Mouse (Mus musculus) midbrain, embryonic 16.5 days (tissue): Measurements from ENCODE around the gene Esr2. TPM values are rescaled to one million over a fixed set of nuclear protein-coding genes. Genes with fewer than 3 reads are reported as not detected.

Experiments used
- ATAC-seq: fragments of 200-750 bp; cut with Nextera tagmentation; 2 replicates; pipeline ENCODE4 v1.8.0; 2017; ENCODE audit warnings: moderate TSS enrichment
- H3K27ac ChIP-seq: fragments of 300-500 bp; sonication (generic); 2 replicates; pipeline ENCODE4 v1.5.1; 2014; ENCODE audit warnings: mild to moderate bottlenecking, low read length, mixed read lengths
- H3K27me3 ChIP-seq: fragments of 300-500 bp; sonication (generic); 2 replicates; pipeline ENCODE4 v1.6.1; 2014; ENCODE audit warnings: low read depth, low read length, mixed read lengths; ENCODE audit not compliant: control insufficient read depth, insufficient read depth
- H3K36me3 ChIP-seq: fragments of 300-500 bp; sonication (generic); 2 replicates; pipeline ENCODE4 v1.6.1; 2014; ENCODE audit warnings: mild to moderate bottlenecking, low read length, moderate library complexity, mixed read lengths; ENCODE audit not compliant: control insufficient read depth, insufficient read depth
- H3K4me1 ChIP-seq: fragments of 300-500 bp; sonication (generic); 2 replicates; pipeline ENCODE4 v1.6.1; 2014; ENCODE audit warnings: mild to moderate bottlenecking, low read length, mixed read lengths; ENCODE audit not compliant: control insufficient read depth, insufficient read depth
- H3K4me2 ChIP-seq: fragments of 300-500 bp; sonication (generic); 2 replicates; pipeline ENCODE4 v1.6.1; 2014; ENCODE audit warnings: mild to moderate bottlenecking, low read length, mixed read lengths
- H3K4me3 ChIP-seq: fragments of 300-500 bp; sonication (generic); 2 replicates; pipeline ENCODE4 v1.5.1; 2014; ENCODE audit warnings: low read depth, mild to moderate bottlenecking, low read length, moderate library complexity, mixed read lengths
- H3K9ac ChIP-seq: fragments of 300-500 bp; sonication (generic); 2 replicates; pipeline ENCODE4 v1.6.1; 2014; ENCODE audit warnings: low read depth, low read length, mixed read lengths
- H3K9me3 ChIP-seq: fragments of 300-500 bp; sonication (generic); replicated peaks from 2 replicates; pipeline ENCODE4 v1.6.1; 2014; ENCODE audit warnings: mild to moderate bottlenecking, low read length, mixed read lengths; ENCODE audit not compliant: control insufficient read depth, poor library complexity, severe bottlenecking
- WGBS: fragments of 180-500 bp; shearing (Covaris S2); extraction: QIAGEN DNeasy Blood & Tissue Kit; methylation state at CpG from one replicate; pipeline ENCODE4 v1.1.7; 2014; 5-methylcytosine and 5-hydroxymethylcytosine counted together
- polyA plus RNA-seq: library from polyadenylated mRNA; unstranded; fragments of >200 nt; fragmentation: Nextera tagmentation; extraction: Ambion mirVana; gene quantifications from 2 replicates; pipeline ENCODE4 v1.2.1, GENCODE M21; 2015

Gene Esr2
- polyA plus RNA-seq, 1 experiment from 2014 or later, result 0.44 TPM

GRCm38 (mm10) chr12:76104596-76105351 lies 72.3 kb downstream of the Esr2 start:
- H3K4me1 ChIP-seq, result no peaks in the 10 kb centered on the region
- 95% methylated on average over 20 of the region's 20 CpGs for WGBS
- H3K4me2 ChIP-seq, result no peak overlapping the region

GRCm38 (mm10) chr12:76102621-76103020 lies 74.4 kb downstream of the Esr2 start:
- Histone ChIP-seq H3K36me3 (peaks cover 69% of the 10 kb centered on the region), H3K27me3 (no peaks in the 10 kb centered on the region), H3K4me3 (no peak overlapping the region), H3K27ac (no peak overlapping the region), H3K4me1 (no peaks in the 10 kb centered on the region), H3K9ac (no peak overlapping the region), H3K9me3 (peaks cover 2% of the 10 kb centered on the region; the same call in 1 of the 2 replicates), H3K4me2 (no peak overlapping the region)
- WGBS, result 93% methylated on average over 12 of the region's 12 CpGs
- ATAC-seq, result no peak

More at GRCm38 (mm10) chr12:76104596-76105351, 72.3 kb downstream of the Esr2 start:
- Histone ChIP-seq H3K9ac (no peak overlapping the region), H3K9me3 (peaks cover 2% of the 10 kb centered on the region; the same call in 1 of the 2 replicates), H3K4me3 (no peak overlapping the region), H3K27ac (no peak overlapping the region), H3K36me3 (peaks cover 75% of the 10 kb centered on the region), H3K27me3 (no peaks in the 10 kb centered on the region)
- ATAC-seq, result no peak

GRCm38 (mm10) chr12:76095117-76096035 lies 81.7 kb downstream of the Esr2 start:
- Histone ChIP-seq H3K4me2 (no peak overlapping the region), H3K27me3 (no peaks in the 10 kb centered on the region), H3K27ac (no peak overlapping the region), H3K4me1 (no peaks in the 10 kb centered on the region), H3K36me3 (peaks cover 33% of the 10 kb centered on the region), H3K9ac (no peak overlapping the region), H3K4me3 (no peak overlapping the region), H3K9me3 (peaks cover 2% of the 10 kb centered on the region; the same call in 1 of the 2 replicates)
- ATAC-seq, result no peak
- WGBS, result 77% methylated on average over 30 of the region's 30 CpGs

GRCm38 (mm10) chr12:76093613-76094588 lies 83.2 kb downstream of the Esr2 start:
- Histone ChIP-seq H3K9ac (no peak overlapping the region), H3K27me3 (no peaks in the 10 kb centered on the region), H3K27ac (no peak overlapping the region), H3K4me2 (no peak overlapping the region), H3K36me3 (peaks cover 24% of the 10 kb centered on the region), H3K9me3 (no peaks in the 10 kb centered on the region), H3K4me3 (no peak overlapping the region), H3K4me1 (no peaks in the 10 kb centered on the region)
- ATAC-seq, result no peak
- 88% methylated on average over 15 of the region's 15 CpGs for WGBS

GRCm38 (mm10) chr12:76092789-76093466 lies 84.1 kb downstream of the Esr2 start:
- 96% methylated on average over 11 of the region's 11 CpGs for WGBS
- Histone ChIP-seq H3K9ac (no peak overlapping the region), H3K4me1 (no peaks in the 10 kb centered on the region), H3K27ac (no peak overlapping the region), H3K36me3 (peaks cover 23% of the 10 kb centered on the region), H3K4me3 (no peak overlapping the region), H3K4me2 (no peak overlapping the region), H3K9me3 (no peaks in the 10 kb centered on the region), H3K27me3 (no peaks in the 10 kb centered on the region)
- ATAC-seq, result no peak

DNA sequence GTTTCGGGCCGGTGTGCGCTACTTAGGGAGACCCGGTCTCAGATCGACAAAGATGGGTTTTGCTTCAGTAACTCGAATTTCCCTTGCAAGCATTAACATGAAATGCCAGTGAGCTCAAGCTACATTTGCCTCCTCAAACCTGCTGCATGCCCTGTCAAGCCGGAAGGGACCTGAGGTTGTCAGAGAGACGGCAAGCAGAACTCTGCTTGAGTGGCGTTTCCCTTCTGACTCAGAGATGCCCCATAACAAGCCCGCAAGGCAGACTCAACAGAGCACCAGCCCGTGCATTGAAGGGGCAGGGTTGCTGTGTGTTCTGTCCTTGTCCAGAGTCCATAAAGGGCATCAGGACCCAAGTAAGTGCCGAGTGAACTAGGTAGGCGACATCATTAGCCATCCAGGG lies 90.0 kb downstream of the Esr2 start:
- no peak overlapping the region for H3K27ac ChIP-seq
- no peak overlapping the region for H3K9ac ChIP-seq
- peaks cover 10% of the 10 kb centered on the region for H3K36me3 ChIP-seq
- no peak for ATAC-seq
- no peaks in the 10 kb centered on the region for H3K27me3 ChIP-seq
- no peak overlapping the region for H3K4me2 ChIP-seq
- WGBS, result 86% methylated on average over 13 of the region's 13 CpGs
- H3K4me1 ChIP-seq, result peaks cover 19% of the 10 kb centered on the region
- H3K9me3 ChIP-seq, result no peaks in the 10 kb centered on the region
- H3K4me3 ChIP-seq, result no peak overlapping the region

GRCm38 (mm10) chr12:76085956-76086905 lies 90.8 kb downstream of the Esr2 start:
- Histone ChIP-seq H3K9ac (no peak overlapping the region), H3K36me3 (peaks cover 10% of the 10 kb centered on the region), H3K27ac (no peak overlapping the region), H3K4me1 (peaks cover 20% of the 10 kb centered on the region), H3K4me2 (no peak overlapping the region), H3K27me3 (no peaks in the 10 kb centered on the region), H3K9me3 (no peaks in the 10 kb centered on the region), H3K4me3 (no peak overlapping the region)
- WGBS, result 74% methylated on average over 15 of the region's 15 CpGs
- no peak for ATAC-seq
